Mouse (Mus musculus): ENCODE measurements around the gene Krtap27-1. TPM values are rescaled to one million over a fixed set of nuclear protein-coding genes. Genes with fewer than 3 reads are reported as not detected.

Krtap27-1 gene
- total RNA-seq, 2 experiments from 2014 or later, result not detected

Other genes starting within 250 kb of the Krtap27-1 start
- gene Cldn17, start 164.7 kb downstream of the Krtap27-1 start, total RNA-seq (2021), result not detected
- gene Cldn8, start 108.5 kb downstream of the Krtap27-1 start, total RNA-seq (2021), result not detected
- not detected for gene Krtap24-1, start 59.4 kb downstream of the Krtap27-1 start, total RNA-seq (2021)
- not detected for gene 2310079G19Rik, start 44.0 kb downstream of the Krtap27-1 start, total RNA-seq (2021)
- gene Krtap26-1, start 23.9 kb downstream of the Krtap27-1 start, total RNA-seq (2021), result not detected
- gene 2310061N02Rik, start 36.3 kb upstream of the Krtap27-1 start, total RNA-seq (2021), result not detected
- gene Krtap13-1, start 57.2 kb upstream of the Krtap27-1 start, total RNA-seq (2021), result not detected
- gene Krtap13, start 80.0 kb upstream of the Krtap27-1 start, total RNA-seq (2021), result not detected
- not detected for gene 2310034C09Rik, start 87.2 kb upstream of the Krtap27-1 start, total RNA-seq (2021)
- gene 2310057N15Rik, start 102.5 kb upstream of the Krtap27-1 start, total RNA-seq (2021), result not detected
- not detected for gene Gm5965, start 106.2 kb upstream of the Krtap27-1 start, total RNA-seq (2021)
- not detected for gene Gm20741, start 140.5 kb upstream of the Krtap27-1 start, total RNA-seq (2021)
- not detected for gene Krtap15, start 148.5 kb upstream of the Krtap27-1 start, total RNA-seq (2021)
- not detected for gene Krtap14, start 154.5 kb upstream of the Krtap27-1 start, total RNA-seq (2021)
- not detected for gene Krtap19-1, start 197.7 kb upstream of the Krtap27-1 start, total RNA-seq (2021)
- not detected for gene Krtap19-2, start 202.6 kb upstream of the Krtap27-1 start, total RNA-seq (2021)
- gene Krtap19-3, start 206.4 kb upstream of the Krtap27-1 start, total RNA-seq (2021), result not detected
- gene Krtap19-4, start 213.4 kb upstream of the Krtap27-1 start, total RNA-seq (2021), result not detected
- gene Krtap19-5, start 224.8 kb upstream of the Krtap27-1 start, total RNA-seq (2021), result not detected